Mouse (Mus musculus) kidney, embryonic 16.5 days (tissue): Measurements from ENCODE around the gene Ephb2. TPM values are rescaled to one million over a fixed set of nuclear protein-coding genes. Genes with fewer than 3 reads are reported as not detected.

ENCODE experiments used
- ATAC-seq: fragments of 200-750 bp; cut with Nextera tagmentation; 2 replicates; pipeline ENCODE4 v1.8.0; 2017; ENCODE audit warnings: moderate TSS enrichment; ENCODE audit not compliant: low FRiP score, low TSS enrichment
- H3K27ac ChIP-seq: fragments of 300-500 bp; sonication (generic); 2 replicates; pipeline ENCODE4 v1.5.1; 2014; ENCODE audit warnings: low read length
- H3K27me3 ChIP-seq: fragments of 300-500 bp; sonication (generic); 2 replicates; pipeline ENCODE4 v1.6.1; 2014; ENCODE audit warnings: low read length, control low read depth, mixed read lengths; ENCODE audit not compliant: insufficient read depth
- H3K36me3 ChIP-seq: fragments of 300-500 bp; sonication (generic); 2 replicates; pipeline ENCODE4 v1.6.1; 2014; ENCODE audit warnings: low read length, control low read depth, mixed read lengths; ENCODE audit not compliant: insufficient read depth
- H3K4me1 ChIP-seq: fragments of 300-500 bp; sonication (generic); 2 replicates; pipeline ENCODE4 v1.6.1; 2014; ENCODE audit warnings: low read length, control low read depth, mixed read lengths; ENCODE audit not compliant: insufficient read depth
- H3K4me2 ChIP-seq: fragments of 300-500 bp; sonication (generic); replicated peaks from 2 replicates; pipeline ENCODE4 v1.6.1; 2014; ENCODE audit warnings: low read depth, low read length
- H3K4me3 ChIP-seq: fragments of 300-500 bp; sonication (generic); 2 replicates; pipeline ENCODE4 v1.5.1; 2014; ENCODE audit warnings: mild to moderate bottlenecking, low read length
- H3K9ac ChIP-seq: fragments of 300-500 bp; sonication (generic); replicated peaks from 2 replicates; pipeline ENCODE4 v1.6.1; 2014; ENCODE audit warnings: low read length
- H3K9me3 ChIP-seq: fragments of 300-500 bp; sonication (generic); 2 replicates; pipeline ENCODE4 v1.6.1; 2016; ENCODE audit warnings: low read length, control low read depth
- WGBS: fragments of 180-500 bp; shearing (Covaris S2); extraction: QIAGEN DNeasy Blood & Tissue Kit; methylation state at CpG from one replicate; pipeline ENCODE4 v1.1.7; 2014; 5-methylcytosine and 5-hydroxymethylcytosine counted together
- polyA plus RNA-seq: library from polyadenylated mRNA; unstranded; fragments of >200 nt; fragmentation: Nextera tagmentation; extraction: Ambion mirVana; gene quantifications from 2 replicates; pipeline ENCODE4 v1.2.1, GENCODE M21; 2015

Ephb2 gene
- polyA plus RNA-seq, 1 experiment from 2014 or later, result 3.6 TPM

DNA sequence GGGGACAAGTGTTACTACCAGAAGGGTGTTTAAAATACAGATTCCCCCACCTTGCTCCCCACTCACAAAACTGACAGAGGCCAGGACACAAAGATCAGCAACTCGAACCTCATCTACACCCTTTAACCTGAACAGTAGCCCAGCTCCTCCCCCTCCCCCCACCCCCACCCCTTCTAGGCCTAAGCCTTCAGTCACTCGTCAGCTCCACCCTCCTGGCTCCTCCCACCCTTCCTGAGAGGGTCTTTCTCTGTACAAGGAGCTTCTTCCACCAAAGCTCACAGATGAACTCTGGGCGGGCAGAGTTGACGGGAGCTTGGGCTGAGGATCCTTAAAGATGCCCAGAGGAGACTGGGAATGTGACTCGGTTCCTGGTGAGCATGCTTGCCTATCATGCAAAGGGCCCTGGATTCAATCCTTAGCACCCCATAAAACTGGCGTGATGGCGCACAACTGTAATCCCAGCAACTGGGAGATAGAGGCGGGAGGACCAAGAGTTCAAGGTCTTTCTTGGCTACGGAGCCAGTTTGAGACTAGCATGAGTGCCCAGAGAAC is 5.4 kb downstream of the Ephb2 start:
- Histone ChIP-seq H3K36me3 (no peaks in the 10 kb centered on the region), H3K27me3 (peaks cover 12% of the 10 kb centered on the region; the same call in 1 of the 2 replicates), H3K27ac (no peak overlapping the region), H3K9me3 (no peaks in the 10 kb centered on the region), H3K9ac (no peak overlapping the region), H3K4me2 (peak overlapping the region; percentile 28), H3K4me1 (peaks cover 49% of the 10 kb centered on the region), H3K4me3 (no peak overlapping the region)
- 0 out of 2 replicates have a peak, but pooled peaks have one; percentile 23 for ATAC-seq
- WGBS, result 50% methylated on average over 9 of the region's 9 CpGs

DNA sequence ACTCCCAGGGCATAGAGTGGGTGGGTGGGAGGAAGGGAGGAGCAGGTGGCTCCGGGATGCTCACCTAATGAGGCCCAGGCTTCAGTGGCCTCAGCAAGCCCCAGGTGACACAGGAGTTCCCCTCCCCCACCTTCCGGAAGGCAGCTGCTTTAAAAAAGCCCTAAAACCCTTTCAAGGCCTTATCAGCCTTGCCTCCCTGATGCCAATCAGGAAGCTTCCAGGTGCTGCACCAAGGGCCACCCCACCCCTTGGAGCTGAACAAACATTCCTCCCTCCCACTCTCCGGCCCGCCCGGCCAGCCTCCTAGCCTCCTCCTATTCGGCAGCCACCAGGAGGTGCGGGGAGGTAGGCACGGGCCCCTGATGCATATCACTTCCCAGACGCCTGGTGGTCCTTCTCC is 6.0 kb downstream of the Ephb2 start:
- H3K4me1 ChIP-seq, result peaks cover 45% of the 10 kb centered on the region
- H3K4me2 ChIP-seq, result peak overlapping the region; percentile 28
- H3K27ac ChIP-seq, result peak overlapping the region; percentile 51
- no peaks in the 10 kb centered on the region for H3K36me3 ChIP-seq
- H3K9ac ChIP-seq, result no peak overlapping the region
- H3K27me3 ChIP-seq, result peaks cover 12% of the 10 kb centered on the region; the same call in 1 of the 2 replicates
- no peak overlapping the region for H3K4me3 ChIP-seq
- 9% methylated on average over 9 of the region's 9 CpGs for WGBS
- peak; percentile 60 for ATAC-seq
- H3K9me3 ChIP-seq, result no peaks in the 10 kb centered on the region

DNA sequence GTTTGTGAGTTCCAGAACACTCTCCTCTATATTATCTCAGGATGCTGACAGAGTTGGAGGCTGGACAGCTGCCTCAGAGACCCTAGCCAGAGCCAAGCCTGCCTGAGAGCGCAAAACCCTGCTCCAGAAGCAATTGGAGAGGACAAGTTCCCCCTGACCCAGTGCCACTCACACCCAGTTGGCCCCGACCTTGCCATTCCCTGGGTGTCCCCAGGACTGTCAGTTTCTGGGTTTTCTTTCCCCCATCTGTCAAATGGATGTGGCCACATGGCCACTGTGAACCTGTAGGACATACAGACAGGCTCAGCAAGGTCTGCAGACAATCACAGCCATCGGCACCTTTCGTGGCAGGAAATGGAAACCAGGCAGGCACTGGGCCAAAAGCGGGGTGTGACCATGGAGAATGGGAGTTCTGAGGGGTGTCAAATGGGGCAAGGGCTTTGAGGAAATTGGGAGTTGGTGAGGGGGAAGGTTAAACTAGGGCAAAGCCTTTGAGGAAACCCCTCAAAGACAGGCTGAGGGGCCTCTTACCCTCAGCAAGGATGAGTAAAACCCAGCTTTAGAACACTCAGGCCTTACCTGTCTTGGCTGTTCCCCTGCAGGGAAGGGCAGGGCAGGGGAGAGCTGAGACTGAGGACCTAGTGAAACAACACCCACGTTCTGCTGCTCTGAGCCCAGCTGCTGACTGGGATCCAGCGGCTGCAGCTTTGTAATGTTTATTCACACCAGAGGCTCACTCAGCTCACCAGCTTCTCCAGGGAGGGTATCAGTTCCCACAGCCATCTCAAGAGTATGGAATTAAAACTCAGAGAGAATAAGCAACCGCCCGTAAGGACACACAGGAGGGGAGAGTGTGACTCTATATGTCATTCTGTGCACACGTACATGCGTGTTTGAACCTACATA is 6.9 kb downstream of the Ephb2 start:
- Histone ChIP-seq H3K4me1 (peaks cover 40% of the 10 kb centered on the region), H3K27ac (peak overlapping the region; percentile 51), H3K36me3 (no peaks in the 10 kb centered on the region), H3K4me3 (no peak overlapping the region), H3K4me2 (no peak overlapping the region), H3K9ac (peak overlapping the region; percentile 9; the same call in 1 of the 2 replicates), H3K9me3 (no peaks in the 10 kb centered on the region), H3K27me3 (peaks cover 12% of the 10 kb centered on the region; the same call in 1 of the 2 replicates)
- 0 out of 2 replicates have a peak, but pooled peaks have one; percentile 31 for ATAC-seq
- 28% methylated on average over 11 of the region's 11 CpGs for WGBS

DNA sequence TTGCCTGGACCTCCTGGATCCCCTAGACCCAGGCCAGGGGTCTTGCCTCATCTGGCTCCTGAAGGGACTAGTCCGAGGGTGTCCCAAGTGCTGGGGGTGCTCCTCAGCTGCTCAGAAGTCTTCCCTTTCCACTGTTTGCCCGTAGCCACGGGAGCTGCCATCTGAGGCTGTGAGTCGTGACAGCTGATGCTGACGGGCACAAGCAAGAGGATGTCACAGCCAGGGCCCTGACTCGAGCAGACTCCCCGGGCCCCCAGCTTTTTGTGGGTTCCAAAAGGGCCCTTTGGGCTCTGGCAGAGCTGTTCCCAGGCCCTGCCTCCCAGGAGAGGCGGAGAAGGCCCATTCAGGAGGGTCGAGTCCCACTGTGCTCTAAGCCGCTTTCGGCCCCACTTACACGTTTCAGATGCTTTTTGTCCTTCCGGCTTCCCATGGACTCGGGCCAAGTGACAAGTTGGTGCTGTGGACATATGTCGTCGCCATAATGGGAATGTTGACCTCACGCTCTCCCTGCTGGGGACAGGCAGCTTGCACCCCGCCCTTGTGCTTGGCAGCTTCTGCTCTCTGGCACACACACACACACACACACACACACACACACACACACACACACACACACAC is 10.7 kb downstream of the Ephb2 start:
- Histone ChIP-seq H3K27me3 (no peaks in the 10 kb centered on the region), H3K9ac (no peak overlapping the region), H3K4me2 (no peak overlapping the region), H3K4me1 (peaks cover 31% of the 10 kb centered on the region), H3K4me3 (no peak overlapping the region), H3K36me3 (no peaks in the 10 kb centered on the region), H3K9me3 (no peaks in the 10 kb centered on the region), H3K27ac (no peak overlapping the region)
- no peak for ATAC-seq
- 71% methylated on average over 18 of the region's 18 CpGs for WGBS

DNA sequence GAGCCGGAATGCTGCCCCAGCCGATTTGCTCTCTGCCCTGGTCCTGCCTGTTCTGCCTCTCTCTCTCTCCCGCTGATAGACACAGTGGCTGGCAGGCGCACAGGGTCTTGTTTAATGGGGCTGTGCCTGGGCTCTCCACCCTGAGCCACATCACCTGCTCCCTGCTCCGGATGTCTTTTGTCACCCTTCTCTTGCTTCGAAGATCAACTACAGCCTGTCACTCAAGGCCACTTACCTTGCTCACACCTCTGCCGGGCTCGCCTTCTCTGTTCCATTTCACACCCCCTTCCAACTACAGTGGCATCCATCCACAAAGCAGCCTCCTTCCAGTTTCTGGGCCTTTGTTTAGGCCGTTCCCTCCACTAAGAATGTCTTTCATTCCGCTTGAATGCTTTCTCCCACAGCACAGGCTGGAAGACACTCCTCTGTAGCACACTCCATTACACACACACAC is 15.7 kb downstream of the Ephb2 start:
- peak; percentile 82 for ATAC-seq
- WGBS, result 29% methylated on average over 10 of the region's 10 CpGs
- H3K36me3 ChIP-seq, result no peaks in the 10 kb centered on the region
- H3K9me3 ChIP-seq, result no peaks in the 10 kb centered on the region
- no peaks in the 10 kb centered on the region for H3K27me3 ChIP-seq
- H3K27ac ChIP-seq, result peak overlapping the region; percentile 88
- no peak overlapping the region for H3K4me2 ChIP-seq
- no peak overlapping the region for H3K4me3 ChIP-seq
- H3K9ac ChIP-seq, result no peak overlapping the region
- peaks cover 22% of the 10 kb centered on the region for H3K4me1 ChIP-seq

DNA sequence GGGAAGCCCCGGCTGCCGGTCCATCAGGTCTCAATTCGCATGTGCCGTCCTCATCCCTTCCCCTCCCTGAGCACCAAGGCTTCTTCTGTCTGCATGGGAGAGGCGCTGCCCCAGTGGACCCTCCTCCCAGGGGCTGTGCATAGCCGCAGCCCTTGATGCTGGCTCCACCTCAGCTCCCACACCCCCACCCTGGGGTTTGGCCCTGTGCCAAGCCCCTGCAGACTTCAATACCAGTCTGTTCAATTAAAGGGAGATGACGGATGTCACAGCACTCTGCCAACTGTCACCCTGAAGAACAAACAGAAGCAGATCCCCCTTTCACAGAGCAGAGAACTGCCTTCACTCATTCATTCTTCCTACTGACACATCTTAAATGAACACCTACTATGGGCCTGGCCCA is 19.1 kb downstream of the Ephb2 start:
- Histone ChIP-seq H3K27ac (no peak overlapping the region), H3K4me2 (no peak overlapping the region), H3K9ac (no peak overlapping the region), H3K36me3 (no peaks in the 10 kb centered on the region), H3K27me3 (no peaks in the 10 kb centered on the region), H3K9me3 (no peaks in the 10 kb centered on the region), H3K4me3 (no peak overlapping the region), H3K4me1 (peaks cover 28% of the 10 kb centered on the region)
- no peak for ATAC-seq
- 28% methylated on average over 7 of the region's 7 CpGs for WGBS

DNA sequence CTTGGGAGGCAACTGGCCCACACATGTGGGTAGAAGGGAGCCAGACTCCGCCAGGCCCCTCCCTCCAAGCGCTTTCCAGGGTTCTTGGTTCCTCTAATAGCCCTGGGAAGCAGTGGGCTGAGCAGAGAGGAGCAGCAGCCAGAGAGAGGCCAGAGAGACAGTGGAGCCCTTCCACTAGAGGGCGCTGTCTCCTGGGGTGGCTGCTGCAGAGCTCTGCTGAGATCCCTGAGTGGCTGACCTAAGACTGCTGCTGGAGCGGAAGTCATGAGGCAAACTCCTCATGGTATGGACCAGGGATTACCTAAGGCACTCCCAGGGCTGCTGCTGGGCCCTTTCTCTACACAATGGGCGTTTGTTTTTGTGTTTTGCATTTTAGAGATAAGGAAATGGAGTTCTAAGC is 20.4 kb downstream of the Ephb2 start:
- Histone ChIP-seq H3K4me3 (no peak overlapping the region), H3K9me3 (no peaks in the 10 kb centered on the region), H3K27ac (no peak overlapping the region), H3K27me3 (no peaks in the 10 kb centered on the region), H3K9ac (no peak overlapping the region), H3K4me1 (peaks cover 20% of the 10 kb centered on the region), H3K4me2 (no peak overlapping the region), H3K36me3 (no peaks in the 10 kb centered on the region)
- 62% methylated on average over 5 of the region's 5 CpGs for WGBS
- ATAC-seq, result no peak

DNA sequence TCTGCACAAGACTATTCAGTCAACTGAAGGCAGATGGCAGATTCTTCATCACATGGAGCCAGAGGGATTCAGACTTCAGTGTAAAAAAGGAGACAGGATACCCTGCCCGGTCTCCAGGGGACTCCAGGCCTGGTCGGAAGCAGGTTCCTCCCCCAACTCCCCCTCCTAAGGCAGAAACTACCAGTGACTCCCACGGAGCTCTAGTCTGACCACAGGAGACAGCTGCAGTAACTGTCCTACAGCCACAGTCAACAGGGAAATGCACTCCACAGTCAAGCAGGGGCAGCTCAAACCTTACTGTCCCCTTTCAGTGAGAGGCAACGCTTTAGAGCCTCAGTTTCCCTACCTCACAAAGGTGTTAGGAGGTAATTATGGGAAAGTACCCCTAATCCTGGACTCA is 23.2 kb downstream of the Ephb2 start:
- Histone ChIP-seq H3K9me3 (no peaks in the 10 kb centered on the region), H3K9ac (no peak overlapping the region), H3K27ac (no peak overlapping the region), H3K27me3 (no peaks in the 10 kb centered on the region), H3K4me1 (peaks cover 20% of the 10 kb centered on the region), H3K36me3 (no peaks in the 10 kb centered on the region), H3K4me2 (no peak overlapping the region), H3K4me3 (no peak overlapping the region)
- ATAC-seq, result no peak
- 34% methylated on average over 4 of the region's 4 CpGs for WGBS

DNA sequence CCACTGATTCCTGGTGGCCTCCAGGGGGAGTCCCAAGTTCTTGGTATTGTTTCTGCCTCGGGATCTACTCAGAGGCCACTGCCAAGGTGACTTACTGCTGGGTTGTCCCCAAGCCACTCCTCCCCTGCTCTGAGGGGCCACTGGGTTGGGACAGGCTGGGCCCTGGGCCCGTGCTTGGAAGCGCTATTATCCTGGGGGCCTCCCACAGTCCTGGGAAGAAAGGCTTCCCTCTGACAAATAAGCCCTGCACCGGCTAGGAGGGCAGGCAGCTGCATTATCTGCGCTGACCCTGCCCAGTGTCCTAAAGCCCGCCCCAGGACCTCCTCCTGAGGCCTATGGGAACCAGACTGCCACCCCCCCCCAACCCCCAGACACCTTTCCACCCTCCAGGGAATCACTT is 24.2 kb downstream of the Ephb2 start:
- H3K27me3 ChIP-seq, result no peaks in the 10 kb centered on the region
- no peak overlapping the region for H3K27ac ChIP-seq
- H3K9me3 ChIP-seq, result no peaks in the 10 kb centered on the region
- no peak overlapping the region for H3K9ac ChIP-seq
- H3K36me3 ChIP-seq, result no peaks in the 10 kb centered on the region
- H3K4me2 ChIP-seq, result no peak overlapping the region
- WGBS, result 31% methylated on average over 6 of the region's 6 CpGs
- peaks cover 20% of the 10 kb centered on the region for H3K4me1 ChIP-seq
- no peak overlapping the region for H3K4me3 ChIP-seq
- ATAC-seq, result no peak
